Mouse (Mus musculus) liver, postnatal 0 days (tissue): Measurements from ENCODE around the gene Psenen.

Experiments
- CTCF ChIP-seq: sonication (generic); IDR thresholded peaks from 2 replicates; pipeline ENCODE4 v1.5.1; 2016; ENCODE audit warnings: antibody characterized with exemption, low read depth
- EP300 ChIP-seq: IDR thresholded peaks from 2 replicates; pipeline ENCODE4 v1.6.1; 2016; ENCODE audit warnings: antibody characterized with exemption, low read depth, mild to moderate bottlenecking

DNA sequence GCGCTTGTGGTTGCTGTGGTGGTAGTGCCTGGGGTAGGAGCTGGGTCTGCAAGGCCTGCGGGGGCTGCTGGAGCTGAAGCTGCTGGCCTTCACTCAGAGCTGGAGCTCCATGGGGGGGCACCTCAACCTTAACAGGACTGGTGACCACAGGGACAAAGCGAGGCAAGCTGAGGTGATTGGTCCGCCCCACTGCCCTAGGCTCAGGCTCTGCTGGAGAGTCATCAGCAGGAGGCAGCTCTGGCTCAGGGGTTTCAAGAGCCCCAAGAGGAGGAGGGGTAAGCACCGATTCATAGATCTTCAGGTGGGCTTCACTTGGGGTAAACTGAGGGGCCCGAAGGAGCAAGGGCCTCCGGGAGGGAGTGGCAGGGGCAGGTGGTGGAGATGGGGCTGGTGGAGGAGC, 21.7 kb upstream of the Psenen start:
- TF ChIP-seq CTCF (no peak), EP300 (no peak)
